12 mouse cellular contexts compared by ENCODE assay signal in the genomic region with DNA sequence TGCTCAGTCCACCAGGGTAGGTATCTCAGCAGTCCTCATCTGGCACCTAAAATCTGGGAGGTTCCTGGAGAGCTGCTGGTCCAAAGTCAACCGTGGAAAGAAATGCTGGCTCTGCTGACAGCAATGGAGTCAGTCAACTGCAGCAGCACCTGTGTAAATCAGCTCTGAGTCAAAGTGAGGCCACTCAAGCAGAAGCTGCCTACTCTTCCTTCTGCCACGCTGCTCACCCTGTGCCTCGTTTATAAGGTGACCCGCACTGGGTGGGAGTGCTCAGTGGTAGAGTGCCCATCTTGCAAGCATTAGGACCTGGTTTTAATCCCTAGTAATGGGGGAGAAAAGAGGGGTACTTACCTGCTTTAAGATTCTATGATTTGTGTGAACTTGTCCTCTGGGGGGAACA.
"Had no signal": no experiment of that assay in that cellular context is flagged by ENCODE, and none has a peak within 500 bp of the region (broad histone marks: within the 10 kb centered on the region; RNA-seq: fewer than 3 reads in every experiment).

No protein-coding gene starts in this region.

- DNase-seq: layer of hippocampus, postnatal 36 days; lung, embryonic 14.5 days; lung, postnatal 10 days; lung, postnatal 4 days; thymus, adult 18-20 months; thymus, postnatal 14 days had no signal

- H3K4me1 ChIP-seq: intestine, embryonic 15.5 days; limb, embryonic 15.5 days; liver, embryonic 12.5 days; midbrain, embryonic 10.5 days had no signal

- ATAC-seq: intestine, embryonic 15.5 days; liver, embryonic 12.5 days; midbrain, embryonic 15.5 days had no signal

- H3K36me3 ChIP-seq: intestine, embryonic 15.5 days; limb, embryonic 15.5 days; liver, embryonic 12.5 days; midbrain, embryonic 10.5 days; midbrain, embryonic 15.5 days had no signal

- H3K27ac ChIP-seq: intestine, embryonic 15.5 days; limb, embryonic 15.5 days; liver, embryonic 12.5 days; midbrain, embryonic 10.5 days; stomach, postnatal 0 days had no signal

- H3K27me3 ChIP-seq: intestine, embryonic 15.5 days; limb, embryonic 15.5 days; liver, embryonic 12.5 days; midbrain, embryonic 15.5 days had no signal

- H3K4me3 ChIP-seq: intestine, embryonic 15.5 days; limb, embryonic 15.5 days; liver, embryonic 12.5 days; midbrain, embryonic 10.5 days; midbrain, embryonic 15.5 days had no signal
